Mouse (Mus musculus): ENCODE data around the gene Rad9b. TPM values are rescaled to one million over a fixed set of nuclear protein-coding genes. Genes with fewer than 3 reads are reported as not detected.

Rad9b gene
- total RNA-seq, 2 experiments from 2014 or later, result 0.36 to 1.6 TPM

DNA sequence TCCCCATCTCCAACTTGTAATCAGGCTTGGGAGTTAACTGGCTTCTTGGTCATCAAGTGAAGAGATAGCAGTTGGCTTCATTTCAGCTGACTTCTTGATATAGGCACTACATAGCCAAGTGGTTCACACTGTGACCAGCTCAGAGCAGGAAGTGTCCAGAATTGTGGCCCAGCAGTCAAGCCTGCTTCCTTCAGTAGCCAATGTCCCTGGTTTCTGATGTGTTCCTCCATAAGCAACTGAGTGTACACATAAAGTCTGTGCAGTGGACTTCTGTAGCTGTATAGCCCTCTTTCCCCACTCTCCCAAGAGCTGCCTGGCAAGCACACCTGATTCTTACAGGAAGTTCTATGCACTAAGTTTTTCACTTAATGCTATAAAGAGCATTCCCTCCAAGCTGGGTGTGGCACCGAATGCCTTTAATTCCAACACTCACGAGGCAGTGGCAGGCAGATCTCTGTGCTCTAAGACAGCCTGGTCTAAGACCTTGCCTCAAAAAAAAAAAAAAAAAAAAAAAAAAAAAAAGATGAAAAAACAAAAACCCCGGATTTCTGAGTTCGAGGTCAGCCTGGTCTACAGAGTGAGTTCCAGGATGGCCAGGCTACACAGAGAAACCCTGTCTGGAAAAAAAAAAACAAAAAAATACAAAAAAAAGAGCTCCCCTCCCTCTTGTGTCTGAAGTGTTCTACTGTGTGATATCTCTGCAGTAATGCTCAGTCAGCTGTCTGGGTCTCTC, 23.2 kb upstream of the Rad9b start:
- intact Hi-C loops (cut with DNase I), result no loop called here
- no peak for DNase-seq (ENCODE audit: low spot score)

DNA sequence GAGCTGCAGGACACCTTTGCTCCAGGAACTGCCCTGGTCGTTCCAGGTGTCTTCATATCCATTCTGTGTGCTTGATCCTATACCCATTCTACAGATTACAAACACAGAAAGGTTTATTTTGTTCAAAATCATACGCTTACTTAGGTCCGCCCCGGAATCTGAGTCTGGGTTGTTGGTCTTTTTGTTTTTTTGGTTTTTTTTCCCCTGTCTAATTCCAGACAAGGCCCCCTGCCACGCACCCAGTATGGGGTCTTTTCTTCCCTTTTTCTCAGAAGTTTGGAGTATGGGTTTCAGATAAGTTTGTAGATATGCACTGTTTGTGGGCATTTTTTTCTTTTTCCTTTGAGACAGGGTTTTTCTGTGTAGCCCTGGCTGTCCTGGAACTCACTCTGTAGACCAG, 18.8 kb upstream of the Rad9b start:
- intact Hi-C loops (cut with DNase I), result loop anchor here (1.0 kb wide), 1 partner anchor 19 kb away; the partner anchor contains the start of genes Rad9b and Vps29
- DNase-seq (ENCODE audit: low spot score), result no peak

DNA sequence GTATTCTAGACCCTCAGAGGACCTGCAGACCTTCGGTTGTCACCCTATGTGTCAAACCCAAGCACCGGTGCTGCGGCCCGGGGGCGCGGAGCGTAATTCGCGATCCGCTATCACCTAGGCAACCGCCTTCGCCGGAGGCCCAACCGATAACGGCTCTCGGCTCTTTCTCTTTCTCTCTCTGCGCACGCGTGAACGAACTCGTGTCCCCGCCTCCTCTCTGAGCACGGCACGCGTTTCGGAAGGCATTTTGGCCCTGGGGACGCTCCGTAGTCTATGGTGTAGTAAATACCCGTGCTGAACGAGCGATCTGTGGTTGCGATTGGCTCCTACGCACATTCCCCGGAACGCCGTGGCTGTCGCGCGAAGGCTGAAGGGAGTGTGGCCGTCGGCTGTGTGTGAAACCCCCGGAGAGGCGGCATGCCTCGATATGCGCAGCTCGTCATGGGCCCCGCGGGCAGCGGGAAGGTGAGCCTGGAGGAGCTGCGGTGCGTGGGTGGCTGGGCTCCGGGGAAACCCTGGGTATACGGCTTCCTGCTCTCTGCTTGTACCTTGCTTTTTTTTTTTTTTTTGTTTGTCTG, 18.2 kb upstream of the Rad9b start, which contains the start of gene Fam216a:
Fam216a (minus strand) TSS at position 173 of the 578 bp plus-strand sequence.
- intact Hi-C loops (cut with DNase I), result loop anchor here (1.0 kb wide), 1 partner anchor 18 kb away; the partner anchor contains the start of genes Rad9b and Vps29
- peak; percentile 97 for DNase-seq (ENCODE audit: low spot score)

DNA sequence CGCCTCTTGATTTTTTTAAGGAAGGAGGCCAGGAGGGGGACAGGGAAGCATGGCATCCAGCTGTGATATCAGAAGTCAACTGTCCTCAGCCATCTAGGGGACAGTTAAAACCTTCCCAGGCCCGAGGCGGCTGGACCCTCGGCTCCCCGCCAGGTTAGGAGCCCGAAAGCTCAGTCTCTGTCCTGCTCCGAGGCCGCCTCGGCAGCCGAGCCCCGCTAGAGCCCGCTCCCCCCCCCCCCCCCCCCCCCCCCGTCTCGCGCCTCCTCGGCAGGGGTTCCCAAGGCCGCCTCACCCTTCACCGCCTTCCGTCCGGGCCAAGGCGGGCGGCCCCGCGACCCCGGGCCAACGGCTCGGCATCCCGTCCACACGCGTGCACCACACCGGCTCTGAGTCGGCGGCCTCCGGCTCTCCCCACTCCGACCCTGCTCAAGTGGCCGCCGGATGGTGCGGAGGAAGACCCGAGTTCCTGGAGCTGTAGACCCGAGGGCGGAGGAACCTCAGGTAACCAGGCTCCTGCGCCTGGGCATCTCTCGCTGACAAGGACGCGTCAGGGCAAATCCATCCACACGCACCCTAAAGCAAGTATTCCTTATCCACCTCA, 17.7 kb upstream of the Rad9b start, which contains the start of gene Gpn3:
Gpn3 (plus strand) TSS at position 286 of the 601 bp plus-strand sequence.
- DNase-seq (ENCODE audit: low spot score), result no peak
- intact Hi-C loops (cut with DNase I), result loop anchor here (1.0 kb wide), 1 partner anchor 17 kb away; the partner anchor contains the start of genes Rad9b and Vps29

DNA sequence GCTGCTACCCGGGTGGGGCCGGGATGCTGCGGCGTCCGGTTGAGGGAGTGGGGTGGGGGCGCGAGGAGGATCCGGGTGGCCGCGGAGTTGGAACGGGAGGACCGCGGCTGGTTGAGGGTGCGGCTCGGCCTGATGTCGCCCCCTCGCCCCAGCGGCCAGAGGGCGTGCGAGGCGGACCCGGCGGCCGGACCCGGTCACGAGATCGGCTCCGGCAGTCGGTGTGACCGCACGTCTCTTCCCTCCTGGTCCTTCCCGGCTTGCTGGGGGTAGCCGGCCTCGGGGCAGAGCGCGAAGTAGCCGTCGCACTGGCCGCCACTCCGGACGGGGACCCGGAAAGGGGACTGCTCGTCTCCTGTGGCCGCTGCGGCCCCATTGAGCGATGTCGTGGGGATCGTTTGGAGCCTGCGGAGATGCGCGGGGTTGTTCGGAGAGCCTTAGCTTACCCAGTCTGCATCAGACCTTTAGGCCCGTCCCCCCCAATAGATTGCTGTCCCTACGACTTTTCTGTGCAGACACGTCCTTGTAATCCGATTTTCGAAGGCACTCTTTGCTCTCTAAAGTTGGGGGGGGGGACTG, 547 bp upstream of the Rad9b start:
- intact Hi-C loops (cut with DNase I), result loop anchor here (1.0 to 5.0 kb wide), 2 partner anchors 18 to 197 kb away; partner anchors contain the start of genes Fam216a and Ppp1cc
- DNase-seq (ENCODE audit: low spot score), result no peak

DNA sequence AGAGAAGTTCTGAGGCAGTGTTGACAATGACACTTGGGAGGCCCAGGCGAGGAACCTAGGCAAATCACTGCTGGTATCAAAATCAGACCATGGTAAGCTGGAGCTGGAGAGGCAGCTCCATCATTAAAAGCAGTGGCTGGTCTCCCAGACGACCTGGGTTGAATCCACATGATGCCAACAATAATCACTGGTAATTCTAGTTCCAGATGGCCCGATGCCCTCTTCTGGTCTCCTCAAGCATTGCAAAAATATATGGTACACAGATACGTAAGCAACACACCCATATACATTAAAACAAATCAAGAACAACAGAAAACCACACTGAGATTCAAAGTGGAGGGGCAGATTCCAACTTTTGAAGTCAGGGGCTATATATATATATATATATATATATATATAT, 8.3 kb downstream of the Rad9b start:
- no peak for DNase-seq (ENCODE audit: low spot score)
- intact Hi-C loops (cut with DNase I), result loop anchor here (2.0 kb wide), 1 partner anchor 215 kb away; no protein-coding TSS in a partner anchor

DNA sequence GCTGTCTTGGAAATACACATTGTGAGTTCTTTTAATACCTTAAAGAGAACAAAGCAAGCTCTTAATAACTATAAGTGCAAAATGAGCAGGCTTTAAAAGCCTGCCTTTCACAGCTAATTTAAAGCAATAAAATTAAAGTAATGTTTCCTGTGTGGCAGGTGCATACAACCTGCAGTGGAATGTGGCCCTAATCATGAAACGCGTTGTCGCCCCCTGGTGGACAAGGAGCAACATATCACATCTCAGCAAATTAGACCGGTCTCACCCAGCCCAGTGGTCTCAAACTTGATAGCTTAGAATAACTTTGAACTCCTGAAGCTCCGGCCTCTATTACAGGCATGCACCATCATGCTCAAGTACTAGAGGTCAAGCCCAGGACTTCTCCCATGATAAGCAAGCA, 9.8 kb downstream of the Rad9b start:
- DNase-seq (ENCODE audit: low spot score), result no peak
- intact Hi-C loops (cut with DNase I), result loop anchor here (1.0 to 2.0 kb wide), 2 partner anchors 76 to 213 kb away; no protein-coding TSS in a partner anchor

DNA sequence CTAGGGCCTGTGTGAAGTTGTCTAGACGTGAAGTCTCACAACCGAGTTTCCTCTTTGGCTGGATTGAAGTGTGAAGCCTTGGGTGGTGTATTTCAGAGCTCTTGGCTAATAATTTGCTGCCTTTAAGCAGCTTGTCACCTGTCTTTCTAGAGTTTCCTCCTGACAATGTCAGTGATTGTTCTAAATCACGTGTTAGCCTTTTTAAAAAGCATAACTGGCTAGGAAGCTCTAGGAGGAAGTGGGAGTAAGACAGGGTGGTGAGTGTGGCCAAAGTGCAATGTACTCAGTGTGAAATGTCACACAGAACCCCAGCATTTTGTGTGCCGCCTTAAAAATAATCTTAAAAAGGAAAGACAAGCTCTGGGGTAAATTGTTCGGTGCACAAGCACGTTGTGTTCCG, 10.3 kb downstream of the Rad9b start:
- DNase-seq (ENCODE audit: low spot score), result no peak
- intact Hi-C loops (cut with DNase I), result loop anchor here (1.0 to 2.0 kb wide), 2 partner anchors 75 to 213 kb away; no protein-coding TSS in a partner anchor

DNA sequence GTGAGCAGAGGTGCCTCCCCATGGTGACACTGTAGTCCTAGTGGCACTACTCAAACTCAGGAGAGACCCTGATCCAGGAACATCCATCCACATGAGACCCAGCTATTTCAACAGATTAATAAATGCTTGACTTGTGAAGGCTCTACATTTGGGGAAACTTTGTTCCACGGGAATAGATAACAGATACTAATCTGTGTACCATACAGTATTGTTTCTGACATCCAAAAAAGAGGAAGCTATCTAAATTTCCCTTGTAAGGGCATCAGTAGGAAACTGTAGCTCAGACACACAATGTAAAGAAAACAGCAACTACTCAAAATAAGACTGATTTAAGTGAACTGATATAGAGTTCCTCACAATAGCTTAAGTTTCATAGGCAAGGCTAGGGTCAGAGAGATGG, 11.2 kb downstream of the Rad9b start:
- intact Hi-C loops (cut with DNase I), result no loop called here

DNA sequence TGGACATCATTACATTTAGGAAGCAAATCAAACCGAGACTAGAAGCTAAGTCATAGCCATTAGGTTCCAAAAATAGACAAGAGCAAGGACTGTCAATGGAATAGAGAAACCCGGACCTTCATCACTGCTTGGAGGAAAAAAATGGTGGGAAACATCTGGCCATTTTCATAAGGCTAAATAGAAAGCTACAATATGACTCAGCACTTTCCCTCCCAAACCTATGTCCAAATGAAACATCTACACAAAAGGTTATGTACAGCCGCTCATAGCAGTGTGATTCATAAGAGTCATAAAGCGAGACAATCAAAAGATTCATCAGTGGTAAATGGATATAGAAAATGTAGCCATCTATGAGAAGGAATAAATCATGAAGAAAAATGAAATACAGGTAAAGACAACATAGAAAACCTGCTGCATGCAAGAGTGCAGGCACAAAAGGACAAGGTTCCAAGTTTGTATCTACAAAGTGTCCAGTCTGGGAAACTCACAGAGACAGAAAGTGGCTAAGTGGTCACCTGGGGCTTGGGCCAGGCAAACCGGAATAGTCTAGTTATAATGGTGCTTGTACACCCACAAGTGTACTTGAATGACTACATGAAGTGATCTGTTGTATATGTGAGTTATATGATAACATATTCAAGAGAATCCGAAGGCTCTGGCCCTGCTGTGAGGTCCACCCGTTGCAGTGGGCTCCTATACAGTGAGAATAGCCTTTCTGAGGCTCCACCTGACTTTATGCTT, 17.3 kb downstream of the Rad9b start:
- DNase-seq (ENCODE audit: low spot score), result no peak
- intact Hi-C loops (cut with DNase I), result no loop called here

More for the DNA sequence above, 11.2 kb downstream of the Rad9b start:
- DNase-seq (ENCODE audit: low spot score), result no peak

DNA sequence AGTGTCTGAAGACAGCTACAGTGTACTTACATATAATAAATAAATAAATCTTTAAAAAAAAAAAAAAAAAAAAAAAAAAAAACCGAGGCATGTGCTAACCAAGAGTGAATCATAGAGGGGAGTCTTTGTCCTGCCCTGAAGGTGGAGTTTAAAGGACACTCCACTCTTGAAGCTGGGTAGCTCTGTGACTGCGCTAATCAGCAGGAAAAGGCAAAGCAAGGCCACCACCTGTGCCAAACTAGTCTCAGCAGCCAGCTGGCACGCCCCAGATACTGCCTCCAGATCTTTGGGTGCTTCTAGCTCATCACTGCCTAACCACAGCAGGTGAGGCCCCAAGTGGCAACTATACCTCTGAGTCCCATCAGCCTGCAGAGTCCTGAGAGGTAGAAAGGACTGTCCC, 19.4 kb downstream of the Rad9b start:
- DNase-seq (ENCODE audit: low spot score), result no peak
- intact Hi-C loops (cut with DNase I), result no loop called here

DNA sequence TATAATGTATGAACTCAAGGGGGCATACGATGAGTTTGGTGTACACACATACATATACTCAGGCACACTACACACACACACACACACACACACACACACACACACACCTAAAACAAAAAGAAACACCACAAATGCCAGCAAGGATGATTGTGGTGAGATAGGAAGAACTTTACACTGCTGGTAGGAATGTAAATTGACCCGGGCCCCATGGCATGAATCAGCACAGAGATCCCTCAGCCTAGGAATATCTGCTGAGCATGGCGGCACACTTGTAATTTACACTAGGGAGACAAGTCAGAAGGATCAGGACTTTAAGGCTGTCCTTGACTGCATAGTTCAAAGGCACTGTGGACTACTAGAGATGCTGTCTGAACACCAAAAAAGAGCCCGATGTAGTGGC, 23.8 kb downstream of the Rad9b start:
- intact Hi-C loops (cut with DNase I), result no loop called here
- no peak for DNase-seq (ENCODE audit: low spot score)

DNA sequence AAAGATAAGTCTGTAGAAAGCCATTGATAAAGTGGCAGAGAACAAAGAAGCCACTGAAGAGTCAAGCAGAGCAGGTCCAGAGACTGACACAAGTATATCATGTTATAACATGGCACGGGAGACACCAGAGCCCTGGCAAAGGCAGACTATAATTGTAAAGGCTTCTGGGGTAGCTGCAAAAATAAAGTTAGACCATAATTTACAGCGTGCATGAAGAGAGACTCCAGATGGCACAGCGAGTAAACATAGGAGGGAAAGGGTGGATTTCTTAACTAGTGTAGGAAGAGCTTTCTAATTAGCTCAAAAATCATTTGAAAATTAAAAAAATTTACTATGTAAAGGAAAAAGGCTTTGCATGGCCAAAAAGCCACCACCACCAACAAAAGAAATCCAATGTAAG, 26.8 kb downstream of the Rad9b start:
- DNase-seq (ENCODE audit: low spot score), result no peak
- intact Hi-C loops (cut with DNase I), result no loop called here

DNA sequence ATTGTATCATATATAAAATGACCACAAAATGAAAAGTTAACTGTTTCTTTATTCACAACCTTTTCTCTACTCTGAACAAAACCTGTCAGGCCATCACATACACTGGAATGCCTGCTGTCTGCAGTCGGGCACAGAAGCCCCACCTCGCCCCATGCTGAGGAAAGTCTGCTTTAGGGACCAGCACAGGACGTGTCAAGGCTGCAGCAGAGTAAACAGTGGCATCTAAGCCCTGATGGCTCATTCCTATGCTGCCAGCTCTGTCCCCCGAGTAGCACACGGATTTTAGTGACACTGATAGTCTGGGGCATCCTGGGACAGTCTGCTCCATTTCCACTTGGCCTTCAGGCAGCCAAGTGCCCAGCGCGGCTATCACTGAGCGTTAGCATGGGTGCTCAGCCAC, 28.6 kb downstream of the Rad9b start:
- intact Hi-C loops (cut with DNase I), result no loop called here
- no peak for DNase-seq (ENCODE audit: low spot score)

DNA sequence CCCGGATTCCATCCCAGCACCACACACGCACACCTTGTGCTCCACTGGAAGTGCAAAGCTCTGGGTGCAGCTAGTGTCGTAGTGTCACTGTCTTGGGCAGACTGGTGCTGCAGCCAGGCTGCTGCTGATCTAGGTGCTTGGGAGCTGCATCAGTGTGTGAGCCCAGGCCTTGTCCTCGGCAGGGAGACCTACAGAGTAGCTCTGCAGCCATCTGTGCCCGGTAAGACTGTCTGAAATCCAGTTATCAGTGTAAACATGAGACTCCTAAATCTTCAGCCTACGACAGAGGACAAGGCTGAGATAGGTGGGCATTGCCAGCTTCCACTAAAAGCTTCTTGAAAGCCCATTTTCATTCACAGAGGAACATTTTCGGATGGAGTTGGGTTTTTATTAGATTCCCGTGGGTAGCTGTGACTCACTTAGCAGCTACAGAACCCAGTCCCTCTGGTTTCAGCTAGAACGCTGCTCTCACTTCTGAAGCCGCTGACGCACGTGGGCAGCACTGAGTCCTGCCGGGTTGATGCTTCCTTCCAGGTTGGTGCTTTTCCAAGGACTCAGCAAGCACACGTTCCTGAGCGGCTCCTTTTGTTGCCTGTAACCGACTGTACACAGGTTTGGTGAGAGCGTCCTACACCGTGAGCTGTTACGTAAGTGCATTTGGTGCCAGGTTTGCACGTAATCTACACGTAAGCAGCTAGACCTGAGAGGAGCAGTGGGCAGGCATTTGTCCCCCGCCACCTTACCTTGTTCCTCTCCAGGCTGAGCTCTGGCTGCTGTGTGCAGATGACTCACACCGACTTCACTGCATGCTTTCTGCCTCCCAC, 29.2 kb downstream of the Rad9b start:
- no peak for DNase-seq (ENCODE audit: low spot score)

DNA sequence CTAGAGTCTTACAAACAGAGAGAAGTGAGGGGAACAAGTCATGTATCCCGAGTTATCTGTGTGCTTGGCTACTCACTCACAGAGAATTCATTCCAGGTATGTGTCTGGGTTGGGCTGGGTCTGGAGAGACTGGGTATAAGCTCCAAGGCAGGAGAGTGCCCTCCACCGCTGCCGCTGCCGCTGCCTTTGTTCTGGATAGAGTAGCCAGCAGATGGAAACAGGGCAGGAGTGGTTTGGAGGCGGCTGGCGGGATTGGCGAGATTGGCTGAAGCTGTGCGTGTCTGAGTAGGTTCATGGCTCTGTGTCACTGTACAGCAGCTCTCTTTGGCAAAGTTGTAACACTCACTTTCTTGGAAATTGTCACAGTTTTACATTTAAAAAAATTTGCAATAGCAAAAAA, 30.5 kb downstream of the Rad9b start:
- intact Hi-C loops (cut with DNase I), result loop anchor here (5.0 kb wide), 1 partner anchor 36 kb away; no protein-coding TSS in a partner anchor
- DNase-seq (ENCODE audit: low spot score), result no peak

More for the DNA sequence above, 29.2 kb downstream of the Rad9b start:
- intact Hi-C loops (cut with DNase I), result loop anchor here (5.0 kb wide), 1 partner anchor 38 kb away; no protein-coding TSS in a partner anchor

DNA sequence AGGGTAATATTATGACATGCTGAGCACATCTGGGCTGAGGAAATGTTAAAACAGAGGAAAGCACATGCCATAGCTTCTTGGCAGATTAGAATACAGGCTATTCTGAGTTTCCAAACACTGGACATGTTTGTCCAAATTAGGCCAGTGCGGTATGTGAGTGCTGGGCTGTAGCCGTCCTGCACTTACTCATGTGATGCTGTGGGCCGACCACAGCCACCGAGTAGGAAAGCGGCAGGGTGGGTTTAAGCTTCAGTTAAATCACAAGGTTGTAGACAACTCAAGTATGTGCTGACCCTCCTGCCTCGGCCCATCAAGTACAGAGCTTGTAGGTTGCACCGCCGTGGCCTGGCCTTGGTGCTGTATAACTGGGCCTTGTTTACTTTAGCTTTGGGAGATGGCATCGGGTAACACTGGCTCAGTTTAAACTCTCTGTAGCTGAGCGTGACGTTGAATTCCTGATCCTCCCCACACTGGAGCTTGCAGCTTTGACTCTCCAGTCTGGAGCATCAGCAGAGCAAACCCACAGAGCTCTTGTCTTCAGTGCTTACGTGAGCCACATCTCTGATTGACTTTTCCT, 33.7 kb downstream of the Rad9b start:
- intact Hi-C loops (cut with DNase I), result loop anchor here (5.0 kb wide), 1 partner anchor 33 kb away; no protein-coding TSS in a partner anchor
- DNase-seq (ENCODE audit: low spot score), result no peak

All from heart, postnatal 25 days (tissue).